Mouse (Mus musculus): Measurements from ENCODE around the gene Fdxr. TPM values are rescaled to one million over a fixed set of nuclear protein-coding genes. Genes with fewer than 3 reads are reported as not detected.
A peak's percentile ranks its signal among the peaks of the same experiment; 100 is the strongest.

Fdxr gene
- polyA plus RNA-seq, 3 experiments from 2014 or later, result 20.6 to 26.2 (median 23.7) TPM

DNA sequence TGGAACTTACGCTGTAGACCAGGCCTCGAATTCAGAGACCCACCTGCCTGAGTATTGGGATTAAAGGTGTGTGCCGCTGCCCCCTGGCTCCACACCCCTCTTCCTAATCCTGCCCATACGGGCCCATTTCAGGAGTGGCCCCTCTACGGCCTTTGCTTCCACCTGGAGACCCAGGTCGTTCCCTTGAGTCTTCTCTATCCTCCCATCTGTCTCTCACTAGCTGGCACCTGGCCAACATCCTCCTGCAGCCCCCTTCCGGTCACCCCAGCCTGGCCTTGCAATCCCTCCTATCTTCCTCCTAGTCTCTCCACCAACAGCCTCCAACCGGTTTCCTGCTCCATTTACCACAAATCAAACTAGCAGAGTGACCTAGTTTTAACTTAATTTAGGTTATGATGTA lies 13.0 kb upstream of the Fdxr start:
- ATAC-seq, result no peak

DNA sequence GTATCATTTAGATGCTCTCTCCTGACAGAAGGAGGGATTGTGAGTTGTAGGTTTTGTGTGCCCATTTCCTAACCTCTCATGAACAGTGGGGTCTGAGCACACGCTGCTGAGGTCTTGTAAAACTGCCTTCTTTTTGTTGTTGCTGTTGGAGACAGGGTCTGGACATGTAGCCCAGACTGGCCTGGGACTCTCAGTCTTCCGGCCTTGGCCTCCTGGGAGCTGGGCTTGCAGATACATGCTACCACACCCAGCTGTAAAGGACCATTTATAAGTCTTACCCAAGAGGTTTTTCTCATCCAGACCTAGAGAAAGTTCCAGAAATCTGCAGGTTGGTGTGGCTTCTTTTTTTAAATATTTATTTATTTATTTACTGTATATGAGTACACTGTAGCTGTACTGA lies 11.5 kb upstream of the Fdxr start:
- ATAC-seq, result no peak

DNA sequence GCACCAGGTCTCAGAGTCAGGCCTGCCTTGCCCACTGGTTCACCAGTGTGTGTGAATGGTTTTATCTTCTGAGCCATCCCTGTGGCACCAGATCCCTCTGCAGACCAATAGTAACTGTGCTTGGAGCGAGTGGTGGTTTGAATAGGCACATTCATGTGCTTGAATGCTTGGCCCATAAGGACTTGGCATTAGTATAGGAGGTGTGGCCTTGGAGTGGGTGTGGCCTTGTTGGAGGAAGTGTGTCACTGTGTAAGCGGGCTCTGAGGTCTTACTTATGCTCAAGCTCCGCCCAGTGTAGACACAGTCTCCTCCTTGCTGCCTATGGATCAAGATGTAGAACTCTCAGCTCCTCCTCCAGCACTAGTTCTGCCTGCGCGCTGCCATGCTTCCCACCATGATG lies 10.5 kb upstream of the Fdxr start:
- ATAC-seq, result no peak

- ATAC-seq, result no peak
Observed at GRCm38 (mm10) chr11:115286201-115286993, 9.5 kb upstream of the Fdxr start.

- ATAC-seq, result no peak
Observed at GRCm38 (mm10) chr11:115285282-115285681, 8.4 kb upstream of the Fdxr start.

GRCm38 (mm10) chr11:115283891-115284620 lies 7.2 kb upstream of the Fdxr start:
- ATAC-seq, result no peak

GRCm38 (mm10) chr11:115283486-115283765 lies 6.6 kb upstream of the Fdxr start:
- no peak for ATAC-seq

DNA sequence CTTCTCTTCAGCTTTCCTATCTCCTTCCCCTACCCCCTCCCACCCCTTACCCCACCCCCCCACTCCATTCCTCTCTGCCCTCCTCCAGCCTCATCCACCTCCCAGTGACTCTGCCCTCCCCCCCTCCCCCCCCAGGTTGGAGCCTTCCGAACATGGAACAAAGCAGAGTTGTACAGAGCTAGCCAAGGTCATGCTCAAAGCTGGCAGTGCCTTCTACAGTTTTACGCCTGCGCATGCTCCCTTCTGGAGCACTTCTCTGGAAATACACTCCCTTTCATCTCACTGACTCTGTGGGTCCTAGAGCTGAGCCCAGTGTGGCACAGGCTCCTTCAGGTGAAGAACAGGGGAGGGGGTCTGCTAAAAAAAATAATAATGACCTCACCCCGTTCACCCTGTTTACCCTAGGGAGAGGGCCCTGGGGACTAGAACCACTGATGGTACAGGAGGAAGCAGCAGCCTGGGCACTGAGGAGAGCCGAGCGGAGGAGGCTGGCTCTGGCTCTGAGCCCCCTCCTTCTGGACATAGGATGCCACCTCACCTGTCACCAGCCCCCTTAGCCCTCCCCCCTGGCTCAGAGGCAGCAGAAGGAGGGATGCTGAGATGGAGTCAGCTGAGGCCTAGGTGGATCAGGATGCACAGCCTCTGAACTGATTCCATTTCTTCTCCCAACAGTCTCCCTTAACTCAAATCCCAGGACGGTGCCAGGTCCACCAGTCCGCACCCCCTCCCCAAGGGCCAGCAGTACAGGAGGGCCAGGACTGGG lies 6.1 kb upstream of the Fdxr start:
- no peak for ATAC-seq

DNA sequence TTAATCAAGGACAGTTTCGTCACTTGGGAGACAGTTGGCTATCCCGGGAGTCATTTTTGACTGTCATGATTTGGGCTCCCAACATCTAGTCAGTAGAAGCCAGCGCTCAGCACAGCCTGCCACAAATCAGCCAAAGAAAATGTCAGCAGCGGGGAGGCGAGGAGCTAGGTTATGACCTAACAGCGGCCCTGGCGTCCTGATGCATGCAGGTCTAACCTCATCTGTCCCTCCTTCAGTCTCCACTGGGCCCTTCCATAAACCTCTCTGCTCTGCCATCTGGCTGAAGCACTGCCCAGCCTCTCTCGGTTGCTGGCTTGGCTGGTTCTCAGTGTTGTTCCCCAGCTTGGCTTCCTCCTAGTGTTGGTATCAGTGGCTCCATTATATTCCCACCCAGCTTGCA lies 5.4 kb upstream of the Fdxr start:
- ATAC-seq, result no peak

DNA sequence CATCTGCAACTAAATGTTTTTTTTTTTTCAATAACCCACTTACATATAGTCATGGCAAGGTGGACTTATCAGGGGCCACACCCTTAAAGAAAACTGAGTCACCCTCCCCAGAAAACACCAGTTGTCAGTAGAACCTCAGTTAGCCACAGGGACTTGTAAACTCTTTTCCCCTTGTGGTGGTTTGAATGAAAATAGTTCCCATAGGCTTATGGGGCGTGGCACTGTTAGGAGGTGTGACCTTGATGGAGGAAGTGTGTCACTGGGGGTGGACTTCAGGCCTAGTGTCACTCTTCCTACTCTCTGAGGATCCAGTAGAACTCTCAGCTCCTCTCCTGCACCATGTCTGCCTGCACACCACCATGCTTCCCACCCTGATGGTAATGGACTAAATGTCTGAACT lies 2.9 kb upstream of the Fdxr start:
- no peak for ATAC-seq

DNA sequence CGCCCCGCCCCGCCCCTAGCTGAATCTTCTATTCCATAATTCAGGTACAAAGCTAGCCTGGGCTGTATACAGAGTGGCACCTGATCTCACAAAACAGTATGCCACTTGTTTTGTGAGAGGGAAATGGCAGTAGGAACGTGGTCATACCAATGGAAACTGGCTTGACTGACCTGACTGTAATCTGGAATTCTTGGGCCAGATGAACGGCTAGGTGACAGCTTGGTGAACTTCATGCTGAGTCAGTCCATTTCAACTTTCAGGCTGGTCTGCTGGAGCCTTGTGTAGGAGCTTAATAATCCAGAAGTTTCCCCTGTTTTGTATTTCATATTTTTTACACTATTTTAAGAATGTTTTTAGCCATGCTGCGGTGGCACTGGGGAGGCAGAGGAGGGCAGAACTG lies 1.3 kb upstream of the Fdxr start:
- no peak for ATAC-seq

GRCm38 (mm10) chr11:115277604-115277975 lies 740 bp upstream of the Fdxr start:
- ATAC-seq, result peak; percentile 0

DNA sequence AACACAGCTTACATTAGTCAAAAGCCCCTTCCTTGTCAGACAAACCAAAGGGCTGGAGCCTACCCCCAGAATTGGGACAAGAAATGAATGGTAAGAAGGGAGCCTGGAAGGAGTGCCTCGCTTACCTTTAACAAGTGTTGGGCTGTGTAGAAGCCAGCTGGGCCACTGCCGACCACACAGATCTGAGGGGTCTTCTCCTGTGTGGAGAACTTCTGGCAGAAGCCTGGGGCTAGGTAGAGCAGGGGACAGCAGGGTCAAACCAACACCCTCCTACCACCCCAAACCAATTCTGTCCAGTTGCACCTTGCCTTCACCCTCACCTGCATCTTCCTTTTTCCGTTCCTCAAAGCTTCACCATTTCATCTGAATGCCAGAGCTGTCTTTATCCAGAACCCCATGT lies 896 bp downstream of the Fdxr start:
- no peak for ATAC-seq

DNA sequence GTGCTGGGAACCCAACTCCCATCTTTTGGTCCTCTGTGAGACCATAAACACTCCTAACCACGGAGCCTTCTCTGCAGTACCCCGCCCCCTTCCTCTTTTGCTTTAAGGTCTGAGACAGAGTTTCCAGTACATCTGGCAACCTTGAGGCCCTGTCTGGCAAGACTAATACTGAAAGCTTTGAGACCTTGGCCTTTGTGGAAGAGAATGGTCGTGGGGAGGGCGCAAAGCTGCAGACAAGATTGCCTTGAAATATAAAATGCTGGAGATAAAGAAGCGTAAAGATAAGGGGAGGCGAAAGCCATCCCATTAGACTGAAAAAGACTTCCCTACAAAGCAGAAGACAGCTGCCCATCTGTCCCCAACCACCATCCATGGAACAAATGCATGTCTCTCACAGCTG lies 1.3 kb downstream of the Fdxr start:
- ATAC-seq, result no peak

- no peak for ATAC-seq
Observed at GRCm38 (mm10) chr11:115274771-115275170, 2.1 kb downstream of the Fdxr start.

DNA sequence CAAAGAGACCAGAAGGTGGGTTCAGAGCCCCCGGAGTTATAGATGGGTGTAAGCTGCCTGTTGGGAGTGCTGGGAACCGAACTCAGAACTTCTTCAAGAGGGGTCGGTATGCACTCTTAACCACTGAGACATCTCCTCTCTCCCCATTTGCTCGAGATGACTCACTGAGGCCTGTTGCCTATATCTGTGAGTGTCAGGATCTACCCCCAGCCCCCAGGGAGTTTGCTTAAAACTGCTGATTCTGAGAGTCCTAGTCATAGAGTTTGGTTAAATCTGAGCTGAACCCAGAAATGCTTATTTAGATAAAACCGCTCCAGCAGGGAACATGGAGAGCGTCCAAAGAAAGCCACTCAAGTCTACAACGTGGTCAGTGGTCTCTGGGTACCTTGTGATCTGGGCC lies 2.7 kb downstream of the Fdxr start:
- no peak for ATAC-seq

DNA sequence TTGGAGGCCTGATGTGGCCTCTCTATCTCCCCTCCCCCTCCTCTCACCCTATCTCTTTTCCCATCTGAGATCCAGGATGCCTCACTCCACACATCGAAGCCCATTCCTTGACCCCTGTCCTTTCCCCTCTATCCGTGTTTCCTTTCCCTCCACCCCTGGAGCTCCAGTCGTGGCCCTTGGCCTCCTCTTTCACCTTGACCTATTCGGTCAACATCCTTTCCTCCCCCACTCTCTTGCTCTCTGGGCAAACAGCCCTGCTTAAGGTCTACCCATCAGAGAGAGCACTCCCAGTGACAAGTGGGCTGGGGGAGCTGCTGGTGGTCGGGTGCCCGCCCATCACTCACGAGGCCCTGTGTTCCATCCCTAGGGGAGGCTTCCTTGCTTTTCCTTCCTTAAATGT lies 3.1 kb downstream of the Fdxr start:
- no peak for ATAC-seq

- no peak for ATAC-seq
Observed at GRCm38 (mm10) chr11:115272894-115273498, 3.9 kb downstream of the Fdxr start.

DNA sequence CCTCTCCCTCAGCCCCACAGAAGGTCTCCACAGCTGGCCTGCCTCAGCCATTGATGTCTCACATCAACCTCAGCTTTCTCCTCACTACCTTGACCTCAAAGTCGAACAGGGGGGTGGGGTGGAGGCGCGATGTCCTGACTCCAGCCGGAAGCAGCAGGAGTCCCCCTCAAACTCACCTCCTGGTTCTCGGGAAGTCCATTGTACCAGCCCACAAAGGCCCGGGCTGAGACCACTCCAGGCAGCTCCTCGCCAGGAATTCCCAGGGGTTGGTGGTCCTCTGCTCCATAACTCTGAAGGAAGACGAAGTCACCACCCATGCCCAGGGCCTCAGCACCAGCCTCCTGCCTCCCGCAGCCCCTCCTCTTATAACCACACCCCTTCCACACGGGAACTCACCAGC lies 5.4 kb downstream of the Fdxr start:
- no peak for ATAC-seq

DNA sequence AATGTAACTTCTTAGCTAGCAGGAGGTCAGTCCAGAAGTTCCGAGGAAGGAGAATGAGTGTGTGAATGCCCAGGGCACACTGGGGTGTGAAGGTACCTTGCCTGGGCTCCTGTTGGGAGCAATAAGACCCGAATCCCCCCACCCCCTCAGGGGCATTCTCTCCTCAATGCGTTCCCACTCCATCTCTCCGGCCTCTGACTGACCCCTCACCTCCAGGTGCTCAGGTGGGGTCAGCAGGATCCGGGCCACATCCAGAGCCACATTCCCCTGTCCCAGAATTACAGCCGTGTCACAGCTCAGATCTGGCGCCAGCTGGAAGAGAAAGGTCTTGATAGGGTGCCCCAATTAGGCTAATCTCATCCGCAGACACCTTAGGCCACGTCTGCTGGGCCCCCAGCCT lies 5.8 kb downstream of the Fdxr start:
- ATAC-seq, result no peak

GRCm38 (mm10) chr11:115270148-115270861 lies 6.5 kb downstream of the Fdxr start:
- ATAC-seq, result no peak

DNA sequence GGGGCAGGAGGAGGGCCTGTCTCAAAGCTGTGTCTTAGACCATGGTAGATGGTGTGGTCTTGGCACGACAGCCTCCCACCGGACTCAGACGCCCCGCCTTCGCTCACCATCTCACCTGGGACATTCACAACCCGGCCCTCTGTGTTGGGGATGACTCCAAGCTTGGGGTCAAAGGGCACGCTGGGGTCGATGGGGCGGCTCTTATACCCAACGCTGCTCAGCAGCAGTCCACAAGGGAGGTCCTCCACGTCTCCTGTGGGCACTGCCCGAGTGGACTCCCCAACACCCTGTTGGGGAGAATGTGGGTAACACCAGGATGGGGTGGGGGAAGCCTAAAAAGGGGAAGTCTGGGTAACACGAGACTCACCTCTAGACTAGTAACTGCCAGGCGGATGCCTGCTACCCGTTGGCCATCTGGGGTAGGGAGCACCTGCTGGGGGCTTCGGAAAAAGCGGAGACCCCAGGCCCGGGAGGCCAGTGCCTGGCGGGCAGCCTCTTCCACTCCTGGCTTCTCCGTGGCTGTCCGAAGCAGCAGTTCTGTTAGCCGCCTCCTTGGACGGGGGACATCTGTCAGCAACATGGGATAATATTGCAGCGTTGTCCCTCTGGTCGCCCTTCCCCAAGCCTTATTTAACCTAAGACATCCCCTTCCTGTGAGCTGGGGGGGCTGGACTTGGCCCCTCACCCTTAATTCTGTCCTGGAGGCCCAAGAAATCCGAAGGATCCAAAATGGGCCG lies 7.4 kb downstream of the Fdxr start:
- ATAC-seq, result no peak

All from inflammation-experienced regulatory T-cells, adult 6 months (primary cell).